Mouse (Mus musculus) CH12.LX (cell line): Measurements from ENCODE around the gene Dda1. TPM values are rescaled to one million over a fixed set of nuclear protein-coding genes. Genes with fewer than 3 reads are reported as not detected.
A peak's percentile ranks its signal among the peaks of the same experiment; 100 is the strongest.
"Not testable (repeated sequence)": the region's sequence is repeated elsewhere in the genome, so short reads cannot be mapped to it uniquely, and the experiment has no call there.

Source experiments
- DNase-seq: peaks from one replicate; pipeline ENCODE4 v3.0.0-alpha.2; 2013; ENCODE audit errors: extremely low read depth
- H3K27ac ChIP-seq: 2 replicates; pipeline ENCODE4 v1.5.1; 2012; ENCODE audit warnings: low read depth, mild to moderate bottlenecking, control low read depth, moderate library complexity; ENCODE audit not compliant: insufficient read depth
- H3K27me3 ChIP-seq: replicated peaks from 2 replicates; pipeline ENCODE3; 2012; ENCODE audit warnings: inconsistent platforms
- H3K36me3 ChIP-seq, 2 experiments: replicated peaks in 1 of 2; 2 replicates each; pipeline versions ENCODE3 to v1.6.1; 2012; ENCODE audit warnings: inconsistent platforms in 1 of 2, low read length in 1 of 2, mild to moderate bottlenecking in 1 of 2, mixed read lengths in 1 of 2, moderate library complexity in 1 of 2; ENCODE audit not compliant: control insufficient read depth in 1 of 2, insufficient read depth in 1 of 2
- H3K4me1 ChIP-seq, 2 experiments: 2 replicates each; pipeline ENCODE4 v1.6.1; 2012; ENCODE audit warnings: inconsistent platforms in 1 of 2, moderate library complexity in 1 of 2; ENCODE audit not compliant: insufficient read depth in 2 of 2, control insufficient read depth in 1 of 2
- H3K4me2 ChIP-seq: 2 replicates; pipeline ENCODE4 v1.6.1; 2012; ENCODE audit warnings: low read depth, mild to moderate bottlenecking, control low read depth; ENCODE audit not compliant: poor library complexity, insufficient read depth, severe bottlenecking
- H3K4me3 ChIP-seq, 3 experiments: fragments of 150-350 bp in 1 of 3; sonication (generic) in 1 of 3; replicated peaks in 1 of 3; 2 replicates each; pipeline versions ENCODE3 to v1.5.1; 2011 to 2012; ENCODE audit warnings: low read depth in 2 of 3, low read length in 2 of 3, mild to moderate bottlenecking in 2 of 3, moderate library complexity in 2 of 3, control low read depth in 1 of 3, improper control_type of control experiment in 1 of 3, inconsistent platforms in 1 of 3, mixed read lengths in 1 of 3; ENCODE audit not compliant: poor library complexity in 1 of 3
- H3K79me2 ChIP-seq: replicated peaks from 2 replicates; pipeline ENCODE4 v1.6.1; 2012; ENCODE audit warnings: mild to moderate bottlenecking, moderate library complexity; ENCODE audit not compliant: control insufficient read depth, poor library complexity, insufficient read depth, severe bottlenecking; ENCODE audit errors: extremely low read depth
- H3K9ac ChIP-seq: 2 replicates; pipeline ENCODE4 v1.6.1; 2012; ENCODE audit warnings: low read depth, mild to moderate bottlenecking, control low read depth, moderate library complexity; ENCODE audit not compliant: insufficient read depth
- H3K9me3 ChIP-seq: replicated peaks from 2 replicates; pipeline ENCODE3; 2012; ENCODE audit warnings: low read length, inconsistent platforms, mixed read lengths
- CTCF ChIP-seq, 2 experiments: IDR thresholded peaks in 1 of 2; conservative IDR thresholded peaks in 1 of 2; 2 replicates each; pipeline ENCODE4 v1.5.1; 2011 to 2012; ENCODE audit warnings: low read depth in 2 of 2, low read length in 2 of 2, improper control_type of control experiment in 1 of 2, inconsistent platforms in 1 of 2, mild to moderate bottlenecking in 1 of 2, moderate library complexity in 1 of 2
- EP300 ChIP-seq: IDR thresholded peaks from 2 replicates; pipeline ENCODE4 v1.6.1; 2011; ENCODE audit warnings: low read length, improper control_type of control experiment
- RAD21 ChIP-seq: IDR thresholded peaks from 2 replicates; pipeline ENCODE4 v1.6.1; 2011; ENCODE audit warnings: low read depth, mild to moderate bottlenecking, low read length, improper control_type of control experiment, moderate library complexity
- RCOR1 ChIP-seq: conservative IDR thresholded peaks from 2 replicates; pipeline ENCODE4 v1.6.1; 2012; ENCODE audit warnings: low read depth, mild to moderate bottlenecking, inconsistent platforms, low read length, improper control_type of control experiment
- SMC3 ChIP-seq: IDR thresholded peaks from 2 replicates; pipeline ENCODE4 v1.6.1; 2011; ENCODE audit warnings: low read depth, low read length, improper control_type of control experiment
- ZMIZ1 ChIP-seq: IDR thresholded peaks from 2 replicates; pipeline ENCODE4 v1.6.1; 2012; ENCODE audit warnings: low read depth, mild to moderate bottlenecking, inconsistent platforms, low read length, improper control_type of control experiment
- ZNF384 ChIP-seq: IDR thresholded peaks from 2 replicates; pipeline ENCODE4 v1.6.1; 2012; ENCODE audit warnings: low read depth, low read length, improper control_type of control experiment, inconsistent platforms
- dilution Hi-C: fragments of 300-500 bp; cut with MboI; formaldehyde crosslinking; loops from 2 replicates; pipeline ENCODE4 v1.14.3; 2020; ENCODE audit warnings: low sequenced_read_pairs; ENCODE audit not compliant: extremely low pct_unique_long_range_greater_than_20kb, extremely low pct_ligation_motif_present
- in situ Hi-C: fragments of 300-500 bp; cut with MboI; formaldehyde crosslinking; loops from 3 replicates; pipeline ENCODE4 v1.14.3; 2019; ENCODE audit warnings: low sequenced_read_pairs, low pct_ligation_motif_present, low pct_unique_long_range_greater_than_20kb, mixed read lengths
- polyA plus RNA-seq: library from polyadenylated mRNA; unstranded; fragments of >175 nt; gene quantifications from 2 replicates; pipeline ENCODE4 v1.2.1, GENCODE M21; 2012; ENCODE audit warnings: low read depth; ENCODE audit not compliant: insufficient read length
- total RNA-seq, 2 experiments: library from RNA; depleted of rRNA; stranded (reverse); fragments of 300-350 nt in 1 of 2; fragments of >200 nt in 1 of 2; gene quantifications; 2 replicates each; pipeline ENCODE4 v1.2.3; 2012 to 2014

The Dda1 gene
- total and polyA plus RNA-seq, 3 experiments: 57.4 to 78.1 (median 59.3) TPM

DNA sequence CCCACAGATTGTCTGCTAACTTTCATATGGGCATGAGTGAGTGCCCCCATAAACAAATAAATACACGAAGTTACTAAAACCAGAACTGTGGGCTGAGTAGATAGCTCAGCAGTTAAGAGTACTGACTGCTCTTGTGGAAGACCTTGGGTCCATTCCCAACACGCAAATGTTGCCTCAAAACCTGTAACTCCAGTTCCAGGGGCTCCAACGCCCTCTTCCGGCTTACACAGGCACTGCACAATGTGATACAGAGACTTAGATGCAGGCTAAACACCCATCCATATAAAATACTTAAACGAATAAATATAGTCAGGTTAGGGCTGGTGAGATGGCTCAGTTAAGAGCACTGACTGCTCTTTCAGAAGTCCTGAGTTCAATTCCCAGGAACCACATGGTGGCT lies 46.0 kb downstream of the Dda1 start:
- Histone ChIP-seq H3K79me2 (no peaks in the 10 kb centered on the region), H3K4me2 (no peak overlapping the region), H3K27me3 (peaks cover 18% of the 10 kb centered on the region), H3K4me1 (peaks cover 3 to 10% of the 10 kb centered on the region in 2 experiments; a peak in 1 of 4 replicates), H3K9ac (no peak overlapping the region), H3K4me3 (no peak overlapping the region), H3K36me3 (no peaks in the 10 kb centered on the region), H3K9me3 (no peaks in the 10 kb centered on the region), H3K27ac (no peak overlapping the region)
- in situ Hi-C loops: no loop called here
- no peak for DNase-seq
- dilution Hi-C loops: no loop called here
- peak in 1 of 2 experiments; percentile 12; a peak in 2 of 4 replicates for TF ChIP-seq CTCF (conservative IDR thresholded peaks at IDR 0.05 in 1 of 2, IDR thresholded peaks at IDR 0.05 in 1 of 2; ENCODE audit: low read depth in 2 of 2, low read length in 2 of 2)
- no peak for TF ChIP-seq EP300

DNA sequence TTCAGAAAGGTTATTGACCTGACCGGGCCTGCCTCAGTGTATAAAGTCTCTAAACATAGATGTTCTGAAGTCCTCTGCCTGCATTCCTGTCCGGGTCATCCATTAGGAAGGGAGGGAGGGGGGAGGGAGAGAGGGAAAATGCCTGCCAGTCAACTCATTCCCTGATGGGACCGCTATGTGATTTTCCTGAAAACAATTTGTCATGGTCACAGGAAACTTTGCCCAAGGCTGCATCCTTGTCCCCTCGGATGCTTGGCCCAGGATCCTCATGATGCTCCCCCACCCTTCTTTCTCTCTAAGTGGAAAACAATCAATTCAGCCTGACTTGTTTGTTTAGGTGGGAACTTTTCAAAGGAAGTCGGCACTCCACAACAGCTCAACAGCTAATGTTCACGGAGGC lies 47.8 kb downstream of the Dda1 start:
- no peaks in the 10 kb centered on the region for H3K36me3 ChIP-seq
- TF ChIP-seq ZMIZ1: no peak
- TF ChIP-seq EP300: no peak
- no peak for TF ChIP-seq RCOR1
- H3K79me2 ChIP-seq: no peaks in the 10 kb centered on the region
- DNase-seq: no peak
- no peak overlapping the region for H3K4me3 ChIP-seq
- H3K27ac ChIP-seq: no peak overlapping the region
- dilution Hi-C loops (no loop called here), in situ Hi-C loops (no loop called here)
- H3K9ac ChIP-seq: no peak overlapping the region
- H3K9me3 ChIP-seq: no peaks in the 10 kb centered on the region
- no peak overlapping the region for H3K4me2 ChIP-seq
- peaks cover 3% of the 10 kb centered on the region for H3K27me3 ChIP-seq
- peaks cover 9 to 22% of the 10 kb centered on the region in 2 experiments; a peak in 3 of 4 replicates for H3K4me1 ChIP-seq

DNA sequence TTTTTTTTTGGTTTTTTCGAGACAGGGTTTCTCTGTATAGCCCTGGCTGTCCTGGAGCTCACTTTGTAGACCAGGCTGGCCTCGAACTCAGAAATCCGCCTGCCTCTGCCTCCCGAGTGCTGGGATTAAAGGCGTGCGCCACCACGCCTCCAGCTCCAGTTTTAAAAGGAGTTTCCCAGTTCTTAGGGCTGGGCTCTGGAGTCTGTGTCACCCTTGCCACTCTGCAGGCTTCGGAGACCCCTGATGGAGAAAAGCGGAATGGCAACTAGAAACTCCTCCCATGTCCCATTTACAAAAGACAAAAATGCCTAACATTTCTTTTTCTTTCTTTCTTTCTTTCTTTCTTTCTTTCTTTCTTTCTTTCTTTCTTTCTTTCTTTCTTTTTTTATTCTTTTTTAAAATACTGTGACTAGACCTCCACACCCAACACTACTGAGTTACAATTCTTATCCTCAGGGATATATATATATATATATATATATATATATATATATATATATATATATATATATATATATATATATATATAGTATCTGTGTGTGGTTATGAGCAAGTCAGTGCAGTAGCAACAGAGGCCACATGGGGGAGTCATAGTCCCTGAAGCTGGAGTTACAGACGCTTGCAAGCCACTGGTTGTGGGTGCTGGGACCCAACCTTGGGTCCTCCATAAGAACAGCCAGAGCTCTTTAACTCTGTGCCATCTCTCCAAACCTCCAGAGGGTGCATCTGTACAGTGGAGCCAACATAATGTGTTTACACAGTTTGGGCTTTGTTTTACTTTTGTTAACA lies 50.2 kb downstream of the Dda1 start:
- H3K4me2 ChIP-seq, dilution Hi-C loops, H3K79me2 ChIP-seq, H3K27me3 ChIP-seq, H3K9me3 ChIP-seq, H3K4me3 ChIP-seq, in situ Hi-C loops, H3K36me3 ChIP-seq, H3K9ac ChIP-seq, H3K27ac ChIP-seq: not testable (repeated sequence)
- H3K4me1 ChIP-seq: peaks cover 9 to 25% of the 10 kb centered on the region in 2 experiments; a peak in 3 of 4 replicates
- DNase-seq: peak; percentile 79
- TF ChIP-seq ZNF384: peak; percentile 66; the same call in 1 of the 2 replicates
- TF ChIP-seq RAD21: peak; percentile 72
- TF ChIP-seq CTCF (conservative IDR thresholded peaks at IDR 0.05 in 1 of 2, IDR thresholded peaks at IDR 0.05 in 1 of 2; ENCODE audit: low read depth in 2 of 2, low read length in 2 of 2): peak; percentile 19 to 83; a peak in 3 of 4 replicates
- peak; percentile 82 for TF ChIP-seq SMC3
